Mouse (Mus musculus) retina, postnatal 7 days (tissue): ENCODE data around the gene Tada1.
A peak's percentile ranks its signal among the peaks of the same experiment; 100 is the strongest.

ENCODE experiments used
- DNase-seq: peaks from one replicate; pipeline ENCODE4 v3.0.0-alpha.2; 2012; ENCODE audit warnings: low read depth, low spot score

Gene Tada1

DNA sequence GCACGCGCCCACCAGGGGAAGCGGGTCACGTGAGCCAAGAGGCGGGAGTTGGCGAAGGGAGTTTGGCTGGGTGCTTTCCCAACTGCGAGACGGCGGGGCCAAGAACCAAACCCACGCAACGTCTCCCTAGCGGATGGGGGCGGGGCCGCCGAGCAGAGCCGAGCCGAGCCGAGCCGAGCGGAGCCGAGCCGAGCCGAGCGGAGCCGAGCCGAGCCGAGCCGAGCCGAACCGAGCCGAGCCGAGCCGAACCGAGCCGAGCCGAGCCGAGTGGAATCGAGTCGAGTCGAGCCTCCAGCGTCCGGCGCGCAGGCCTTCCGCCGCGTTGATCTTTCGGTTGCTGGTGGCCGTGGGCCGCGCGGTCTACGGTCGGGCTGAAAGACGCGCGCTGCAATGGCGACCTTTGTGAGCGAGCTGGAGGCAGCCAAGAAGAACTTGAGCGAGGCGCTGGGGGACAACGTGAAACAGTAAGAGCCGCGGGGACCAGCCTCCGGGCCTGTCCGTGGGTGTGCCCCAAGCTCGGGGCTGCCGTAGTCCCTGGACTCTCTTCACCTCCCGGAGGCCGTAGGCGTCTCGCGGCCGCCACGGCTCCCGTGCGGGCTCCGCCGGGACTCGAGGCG is at the start of gene Tada1:
Tada1 (plus strand) TSS at position 85 of the 617 bp plus-strand sequence.
- DNase-seq = peak; percentile 89

DNA sequence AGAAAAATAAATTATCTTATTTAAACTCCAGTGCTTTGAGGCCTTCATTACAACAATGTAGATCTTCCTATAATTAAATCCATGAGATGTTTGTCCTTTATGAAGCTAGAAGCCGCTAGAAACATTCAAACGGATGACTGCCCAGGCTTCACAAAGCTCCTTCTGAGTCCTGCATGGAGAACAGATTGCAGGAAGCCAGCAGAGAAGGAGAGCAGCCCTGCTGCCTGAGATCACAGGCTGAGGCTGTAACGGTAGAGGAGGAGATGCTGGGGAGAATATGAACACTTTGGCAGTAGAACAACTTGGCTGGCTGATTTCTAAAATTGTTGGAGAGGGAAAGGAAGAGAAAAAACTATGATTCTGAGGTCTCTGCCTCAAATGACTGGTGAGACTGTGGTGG is 48.1 kb upstream of the Tada1 start:
- DNase-seq = no peak

GRCm38 (mm10) chr1:166339110-166339509 is 39.8 kb upstream of the Tada1 start:
- DNase-seq = no peak

GRCm38 (mm10) chr1:166342060-166342459 is 36.8 kb upstream of the Tada1 start:
- DNase-seq = no peak

DNA sequence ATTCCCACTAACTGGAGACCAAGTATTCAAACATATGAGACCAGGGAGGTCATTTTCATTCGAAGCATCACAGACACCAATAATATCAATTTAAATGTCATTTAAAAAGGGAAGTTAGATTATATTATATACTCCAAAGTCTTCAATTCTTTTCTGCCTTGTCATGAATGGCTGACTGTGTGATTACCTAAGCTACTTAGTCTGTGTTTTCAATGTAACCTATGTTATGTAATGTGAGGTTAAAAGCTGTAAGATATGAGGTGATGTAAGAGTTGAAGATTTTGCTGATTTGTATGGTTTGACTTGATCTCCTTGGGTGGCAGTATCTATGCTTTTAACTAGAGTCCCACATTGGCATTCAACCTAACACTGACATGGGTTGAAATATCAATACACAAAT is 36.4 kb upstream of the Tada1 start:
- no peak for DNase-seq

GRCm38 (mm10) chr1:166343586-166343985 is 35.3 kb upstream of the Tada1 start:
- no peak for DNase-seq

DNA sequence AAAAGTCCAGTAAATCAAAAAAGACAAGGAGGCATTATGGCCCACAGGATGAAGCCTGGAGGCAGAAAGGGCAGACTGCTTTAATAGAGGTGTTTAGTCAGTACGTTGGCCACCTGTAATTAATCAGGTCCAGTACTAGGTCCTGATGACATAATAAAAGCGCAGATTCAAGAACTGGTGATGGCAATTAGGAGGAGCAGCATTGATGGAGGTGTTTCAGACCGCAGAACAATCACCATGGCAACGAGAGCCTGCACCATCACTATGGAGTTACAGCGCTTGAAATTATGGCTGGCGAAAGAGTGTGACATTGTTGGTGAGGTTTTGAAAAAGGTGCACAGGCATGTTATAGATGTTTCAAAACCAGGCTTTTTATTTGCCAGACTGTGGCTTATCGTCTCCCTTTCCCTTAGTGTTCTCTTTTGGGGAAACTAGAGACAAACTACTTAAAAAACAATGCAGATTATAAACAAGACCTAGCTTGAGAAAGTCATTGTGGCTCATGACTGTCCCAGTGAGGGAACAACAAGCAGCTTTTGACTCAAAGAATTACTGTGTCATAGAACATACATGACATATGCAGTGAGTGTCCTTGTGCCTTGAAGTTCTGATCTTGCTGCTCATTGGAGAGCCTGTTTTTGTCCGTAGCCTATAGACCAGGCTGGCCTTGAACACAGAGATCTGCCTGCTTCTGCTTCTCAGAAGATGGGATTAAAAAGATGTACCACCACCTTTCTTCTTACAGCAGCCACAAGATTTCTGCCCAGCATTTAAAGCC is 34.4 kb upstream of the Tada1 start:
- no peak for DNase-seq

DNA sequence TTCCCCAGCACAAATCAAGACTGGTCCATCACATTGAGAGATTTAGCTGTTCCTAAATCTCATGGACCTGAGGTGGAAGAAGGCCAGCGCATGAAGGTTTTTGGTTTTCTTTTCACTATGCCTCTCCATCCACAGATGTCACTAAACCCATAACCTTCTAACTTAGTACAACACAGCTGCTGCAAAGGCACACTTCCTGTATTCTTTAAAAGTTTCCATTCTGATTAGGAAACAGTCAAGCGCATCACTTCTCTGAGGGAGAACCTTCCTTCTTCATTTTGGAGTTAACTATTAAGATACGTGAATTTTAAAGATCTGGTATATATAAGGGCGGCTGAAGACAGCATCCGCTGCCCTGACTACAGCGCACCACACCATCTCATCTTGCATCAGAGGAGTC is 33.3 kb upstream of the Tada1 start:
- DNase-seq = no peak

GRCm38 (mm10) chr1:166346906-166347305 is 32.0 kb upstream of the Tada1 start:
- no peak for DNase-seq

DNA sequence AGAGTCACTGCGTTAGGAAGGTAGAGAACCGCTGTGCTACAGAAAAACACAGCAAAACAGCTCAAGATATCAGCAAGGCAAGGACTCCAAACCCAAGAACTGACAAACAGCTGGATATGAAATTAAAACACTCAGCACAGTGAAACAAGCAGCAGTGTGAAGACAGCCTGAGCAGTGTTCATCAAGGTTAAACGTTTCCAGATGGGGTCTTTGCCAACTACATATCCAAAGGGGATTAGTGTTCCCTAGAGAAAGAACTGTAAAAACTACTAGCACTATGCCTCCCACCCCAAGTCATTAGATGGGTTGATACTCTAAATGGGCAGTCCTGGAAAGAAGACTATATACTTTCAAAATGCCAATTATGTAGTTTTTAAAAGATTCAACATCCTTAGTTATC is 29.6 kb upstream of the Tada1 start:
- DNase-seq = no peak

GRCm38 (mm10) chr1:166349751-166350150 is 29.1 kb upstream of the Tada1 start:
- DNase-seq = no peak

- peak; percentile 46 for DNase-seq
Measured at GRCm38 (mm10) chr1:166360157-166360855, 18.6 kb upstream of the Tada1 start.

DNA sequence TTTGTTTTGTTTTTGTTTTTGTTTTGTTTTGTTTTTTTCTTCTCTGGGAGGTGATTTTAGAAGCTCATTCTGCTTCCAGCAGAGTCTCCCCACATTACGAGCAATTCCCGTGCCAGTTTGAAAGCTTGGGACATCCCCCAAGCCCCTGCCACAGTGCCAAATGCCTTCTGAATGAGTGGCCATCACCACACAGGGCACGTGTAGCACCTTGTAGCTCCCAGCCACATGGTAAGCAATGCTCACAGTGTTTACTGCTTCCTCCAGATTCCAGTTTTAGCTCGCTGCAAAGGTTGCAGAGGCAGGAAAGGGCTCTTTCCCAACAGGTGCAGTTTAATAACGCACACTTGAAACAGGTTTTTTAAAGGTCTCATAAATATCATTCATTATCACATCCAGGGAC is 18.0 kb upstream of the Tada1 start:
- no peak for DNase-seq

GRCm38 (mm10) chr1:166361842-166362241 is 17.1 kb upstream of the Tada1 start:
- no peak for DNase-seq

- DNase-seq = no peak
Measured at GRCm38 (mm10) chr1:166362659-166363058, 16.2 kb upstream of the Tada1 start.

- no peak for DNase-seq
Measured at GRCm38 (mm10) chr1:166363122-166363521, 15.8 kb upstream of the Tada1 start.

DNA sequence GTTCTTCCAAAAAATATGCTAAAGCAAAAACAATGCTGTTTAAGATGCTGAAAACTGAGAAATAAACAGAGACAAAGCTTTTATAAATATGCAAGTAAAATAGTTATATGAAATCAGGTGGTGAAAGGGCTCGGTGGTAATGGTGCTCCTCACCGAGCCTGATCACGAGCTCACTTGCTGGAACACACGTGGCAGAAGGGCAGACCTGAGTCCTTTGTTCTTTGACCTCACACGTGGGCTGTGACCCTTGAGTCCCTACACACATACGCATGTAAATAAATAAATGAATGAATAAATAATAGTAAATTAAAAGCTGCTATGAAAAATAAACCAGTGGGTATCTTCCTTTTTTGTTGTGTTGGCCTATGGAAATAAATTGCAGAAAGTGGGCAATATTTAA is 1.7 kb upstream of the Tada1 start:
- DNase-seq = no peak

DNA sequence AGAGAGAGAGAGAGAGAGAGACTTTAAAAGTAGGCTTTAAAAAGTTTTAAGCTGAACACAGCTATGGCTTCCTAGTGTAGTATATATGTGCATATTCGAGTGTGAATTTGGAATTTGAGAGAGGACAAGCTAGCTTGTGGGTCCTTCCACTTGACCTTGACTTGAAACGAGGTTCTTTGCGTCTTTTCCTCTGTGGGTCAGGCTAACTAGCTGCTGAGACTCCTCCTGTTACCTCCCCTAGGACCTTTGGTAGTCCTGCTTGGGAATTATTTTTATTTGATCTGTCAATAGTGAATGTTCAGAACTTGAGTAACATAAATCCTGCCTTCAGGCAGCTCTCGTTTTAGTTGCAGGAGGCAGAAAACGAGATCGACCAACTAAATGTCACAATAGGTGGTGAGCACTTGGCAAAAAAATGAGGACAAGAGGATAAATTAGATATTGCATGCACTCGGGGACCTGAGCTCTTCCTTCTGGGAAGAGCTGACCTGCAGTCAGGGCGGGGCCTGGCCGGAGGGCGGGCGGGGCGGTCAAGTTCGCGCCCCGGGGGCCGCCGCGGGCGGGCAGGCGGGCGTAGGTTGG is 375 bp upstream of the Tada1 start:
- DNase-seq = no peak

DNA sequence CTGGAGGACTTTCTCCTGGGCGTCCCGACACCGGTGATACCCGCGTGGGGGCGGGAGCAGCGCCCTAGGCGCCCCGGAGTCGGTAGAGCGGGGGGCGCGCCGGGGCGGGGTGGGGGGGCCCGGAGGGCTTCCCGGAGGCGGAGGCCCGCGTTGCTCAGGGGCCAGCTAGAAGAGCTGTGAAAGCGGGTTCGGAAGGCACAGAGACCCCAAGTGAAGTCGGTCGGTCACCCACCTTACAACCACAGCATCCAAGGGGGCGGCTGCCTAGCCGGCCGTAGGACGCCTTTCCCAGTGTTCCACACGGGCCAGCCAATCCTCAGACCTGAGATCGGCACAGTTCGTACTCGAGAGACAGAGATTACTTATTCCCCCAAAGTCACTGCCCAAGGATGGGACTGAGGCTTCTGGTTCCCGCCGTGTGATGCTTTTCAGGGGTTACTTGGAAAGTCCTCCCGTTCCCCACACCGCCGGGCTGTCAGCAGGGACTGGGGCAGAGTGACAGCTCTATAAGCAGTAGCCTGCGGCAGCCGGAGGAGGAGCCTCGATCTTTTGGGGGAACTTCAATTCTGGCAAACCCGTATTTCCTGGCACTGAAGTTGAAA is 834 bp downstream of the Tada1 start:
- no peak for DNase-seq

DNA sequence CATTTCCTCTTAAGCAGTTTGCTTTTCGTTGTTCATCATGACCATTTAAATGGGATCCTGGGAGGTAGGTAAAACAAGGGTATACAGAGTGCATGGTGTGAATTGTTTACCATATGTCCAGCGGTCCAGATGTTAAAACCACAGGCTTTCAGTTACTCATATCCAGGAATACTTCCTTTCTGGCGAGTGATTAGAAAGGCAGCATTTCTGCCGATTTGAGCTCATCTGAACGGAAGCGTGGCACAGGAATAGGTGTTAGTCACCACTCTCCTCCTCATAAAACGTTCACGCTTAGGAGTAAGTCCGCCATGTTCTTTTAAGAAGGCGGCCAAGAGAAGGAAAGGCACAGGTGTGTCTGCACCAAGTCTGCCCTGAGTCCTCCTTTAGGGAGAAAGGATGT is 2.4 kb downstream of the Tada1 start:
- no peak for DNase-seq

DNA sequence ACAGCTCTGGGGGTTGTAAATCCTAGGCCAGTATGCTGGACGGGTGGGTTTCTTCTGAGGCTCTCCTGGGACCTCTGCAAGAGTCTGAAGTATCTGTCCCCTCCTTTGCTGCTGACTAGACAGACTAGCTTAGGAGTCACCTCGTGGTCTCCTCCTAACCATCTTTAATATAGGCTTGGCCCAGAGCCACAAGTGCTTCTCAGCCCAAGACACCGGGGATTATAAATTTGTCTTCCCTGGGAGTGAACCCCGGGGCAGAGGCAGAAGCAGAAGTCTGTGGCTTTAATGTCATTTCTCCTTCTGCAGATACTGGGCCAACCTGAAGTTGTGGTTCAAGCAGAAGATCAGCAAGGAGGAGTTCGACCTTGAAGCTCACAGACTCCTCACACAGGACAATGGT is 2.9 kb downstream of the Tada1 start:
- DNase-seq = no peak

GRCm38 (mm10) chr1:166382626-166383025 is 3.7 kb downstream of the Tada1 start:
- DNase-seq = no peak
